7 mouse cellular contexts compared by ENCODE assay signal in the genomic region with DNA sequence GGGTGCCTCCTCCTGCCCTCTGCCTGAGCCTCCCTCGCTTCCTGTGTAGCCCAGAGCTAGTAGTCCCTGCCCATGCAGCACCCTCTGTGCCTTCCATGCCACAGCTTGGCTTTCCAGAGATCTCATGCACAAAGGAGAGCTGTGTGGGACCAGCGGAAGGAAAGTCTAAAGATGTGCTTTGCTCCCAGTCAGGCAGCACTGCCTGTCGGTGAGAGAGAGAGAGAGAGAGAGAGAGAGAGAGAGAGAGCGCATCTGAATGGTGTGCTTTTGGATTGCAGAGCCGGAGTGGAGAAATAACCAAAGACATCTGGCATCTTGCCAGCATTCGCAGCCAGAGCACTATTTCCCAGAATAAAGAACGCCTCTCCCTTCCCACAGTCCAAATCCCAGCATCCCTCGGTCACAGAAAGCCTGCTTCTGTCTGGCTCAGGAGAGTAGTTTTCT.
DNase-seq lines count a peak whose midpoint lies in the region; ATAC-seq and TF ChIP-seq lines count a peak whose summit lies in the region.

No protein-coding gene starts in this region.

- H3K4me1 ChIP-seq in forebrain, embryonic 10.5 days, result peaks cover 33% of the 10 kb centered on the region
- peaks cover 7 to 10% of the 10 kb centered on the region in 2 experiments for H3K4me1 ChIP-seq in heart, embryonic 14.5 days (ENCODE audit: control insufficient read depth in 2 of 2, insufficient read depth in 2 of 2, low read length in 2 of 2)
- no peaks in the 10 kb centered on the region for H3K4me1 ChIP-seq in midbrain, postnatal 0 days (ENCODE audit: insufficient read depth, low read length)

- H3K9me3 ChIP-seq in forebrain, embryonic 10.5 days, result no peaks in the 10 kb centered on the region
- H3K9me3 ChIP-seq in heart, embryonic 14.5 days (ENCODE audit: control insufficient read depth, low read length), result no peaks in the 10 kb centered on the region
- no peaks in the 10 kb centered on the region for H3K9me3 ChIP-seq in midbrain, postnatal 0 days (ENCODE audit: low read length)

- peak overlapping the region; percentile 68; the same call in 1 of the 2 replicates for H3K27ac ChIP-seq in forebrain, embryonic 10.5 days
- peak overlapping the region; percentile 25 to 45; a peak in 1 of 4 replicates for H3K27ac ChIP-seq in heart, embryonic 14.5 days (replicated peaks in 1 of 2; ENCODE audit: control insufficient read depth in 1 of 2, insufficient read depth in 1 of 2, low read depth in 2 of 2, low read length in 2 of 2)
- peak overlapping the region; percentile 19; the same call in 1 of the 2 replicates for H3K27ac ChIP-seq in midbrain, postnatal 0 days (ENCODE audit: low read depth, low read length)

- H3K9ac ChIP-seq in heart, embryonic 14.5 days (ENCODE audit: low read length), result peak overlapping the region; percentile 4; the same call in 1 of the 2 replicates
- no peak overlapping the region for H3K9ac ChIP-seq in midbrain, postnatal 0 days (replicated peaks; ENCODE audit: low read length, poor library complexity, severe bottlenecking)

- DNase-seq in ovary, postnatal 14 days (ENCODE audit: low spot score), result peak; percentile 30
- no peak for DNase-seq in ovary, adult 18-20 months (ENCODE audit: low spot score)
- no peak for DNase-seq in forebrain, embryonic 10.5 days (ENCODE audit: extremely low spot score, low spot score)
- peak; percentile 36 for DNase-seq in left cerebral cortex, adult 11 months (ENCODE audit: low spot score)
- peak; percentile 92 for DNase-seq in midbrain, postnatal 0 days (ENCODE audit: low spot score)
- no peak for DNase-seq in spleen, postnatal 14 days (ENCODE audit: low spot score in 2 of 2)

- WGBS in forebrain, embryonic 10.5 days, result 73% methylated on average over 8 of the region's 8 CpGs
- WGBS in heart, embryonic 14.5 days, result 13% methylated on average over 8 of the region's 8 CpGs
- 29% methylated on average over 8 of the region's 8 CpGs for WGBS in midbrain, postnatal 0 days

- TF ChIP-seq CTCF in midbrain, postnatal 0 days (IDR thresholded peaks at IDR 0.05), result peak; percentile 33; the same call in 1 of the 2 replicates

- H3K36me3 ChIP-seq in forebrain, embryonic 10.5 days (replicated peaks), result no peaks in the 10 kb centered on the region
- H3K36me3 ChIP-seq in heart, embryonic 14.5 days (ENCODE audit: control insufficient read depth, insufficient read depth, low read length), result no peaks in the 10 kb centered on the region
- H3K36me3 ChIP-seq in midbrain, postnatal 0 days (ENCODE audit: insufficient read depth, low read length), result no peaks in the 10 kb centered on the region

- ATAC-seq in heart, embryonic 14.5 days (ENCODE audit: insufficient number of reproducible peaks, insufficient read depth, low FRiP score, low read depth), result peak; percentile 72
- peak; percentile 81 for ATAC-seq in midbrain, postnatal 0 days (ENCODE audit: low FRiP score)

- no peak overlapping the region for H3K4me3 ChIP-seq in forebrain, embryonic 10.5 days
- H3K4me3 ChIP-seq in heart, embryonic 14.5 days (ENCODE audit: control insufficient read depth in 1 of 2, insufficient read depth in 1 of 2, low read depth in 1 of 2, low read length in 2 of 2), result peak overlapping the region; percentile 5 to 13; a peak in 2 of 4 replicates
- no peak overlapping the region for H3K4me3 ChIP-seq in midbrain, postnatal 0 days (ENCODE audit: low read depth, low read length)

- H3K27me3 ChIP-seq in forebrain, embryonic 10.5 days (ENCODE audit: poor library complexity, severe bottlenecking), result peaks cover 7% of the 10 kb centered on the region; the same call in 1 of the 2 replicates
- H3K27me3 ChIP-seq in heart, embryonic 14.5 days (ENCODE audit: control insufficient read depth, insufficient read depth, low read length), result no peaks in the 10 kb centered on the region
- H3K27me3 ChIP-seq in midbrain, postnatal 0 days (ENCODE audit: insufficient read depth, low read length), result no peaks in the 10 kb centered on the region

- H3K4me2 ChIP-seq in heart, embryonic 14.5 days (ENCODE audit: low read length), result peak overlapping the region; percentile 51
- H3K4me2 ChIP-seq in midbrain, postnatal 0 days (ENCODE audit: low read depth, low read length, poor library complexity, severe bottlenecking), result no peak overlapping the region

Comparison
In these comparisons a context has a peak if more than half of its experiments do, and no peak if none do; other contexts are left out.
1. DNase-seq: peak in ovary, postnatal 14 days (single experiment), left cerebral cortex, adult 11 months (single experiment) and midbrain, postnatal 0 days (single experiment); none in ovary, adult 18-20 months (single experiment), forebrain, embryonic 10.5 days (single experiment) and spleen, postnatal 14 days (0 of 2).
2. H3K4me3 ChIP-seq: peak in heart, embryonic 14.5 days (2 of 2); none in forebrain, embryonic 10.5 days (single experiment) and midbrain, postnatal 0 days (single experiment).
3. Peak in every context shown above with its lines, with median percentiles within 50 percentile points of each other: H3K27ac ChIP-seq.